Mouse (Mus musculus): ENCODE data around the gene Faap20. TPM values are rescaled to one million over a fixed set of nuclear protein-coding genes. Genes with fewer than 3 reads are reported as not detected.

Faap20 gene
- polyA plus RNA-seq, 1 experiment, result 40.4 TPM

DNA sequence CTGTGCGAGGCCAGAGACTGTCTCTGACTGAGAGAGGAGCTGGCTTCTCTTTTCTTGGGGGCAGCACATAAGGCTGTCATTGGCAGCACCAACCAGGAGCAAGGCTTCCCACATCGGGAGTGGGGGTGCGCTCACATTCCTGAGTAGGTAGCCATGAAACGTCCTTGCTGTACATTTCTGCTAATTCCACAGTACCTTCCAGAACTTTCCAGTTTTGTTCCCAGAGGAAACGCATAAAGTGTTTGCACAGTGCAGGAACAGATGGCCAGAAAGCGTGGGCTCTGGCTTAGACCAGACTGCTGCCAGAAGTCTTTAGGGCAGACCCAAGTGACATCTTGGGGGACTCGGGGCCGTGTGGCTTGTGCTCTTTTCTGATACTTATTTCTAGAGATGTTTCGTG, 34.0 kb downstream of the Faap20 start:
- no peak for TF ChIP-seq POLR2A (IDR thresholded peaks at IDR 0.05; ENCODE audit: insufficient read length, low read depth)
- no peak for TF ChIP-seq REST (IDR thresholded peaks at IDR 0.05; ENCODE audit: insufficient read depth, insufficient read length)
- no peak for TF ChIP-seq POLR2AphosphoS2 (IDR thresholded peaks at IDR 0.05; ENCODE audit: insufficient read length, low read depth)
- TF ChIP-seq E2F4 (IDR thresholded peaks at IDR 0.05; ENCODE audit: insufficient read depth), result no peak
- no peak for TF ChIP-seq MYOD1 (IDR thresholded peaks at IDR 0.05; ENCODE audit: control insufficient read depth in 1 of 3, insufficient read length in 2 of 3, low read depth in 2 of 3)
- no peak for TF ChIP-seq USF1 (IDR thresholded peaks at IDR 0.05; ENCODE audit: low read depth)
- no peak for TF ChIP-seq MAX (IDR thresholded peaks at IDR 0.05; ENCODE audit: low read depth)
- TF ChIP-seq MYOG (IDR thresholded peaks at IDR 0.05; ENCODE audit: control insufficient read depth in 1 of 3, insufficient read depth in 1 of 3, insufficient read length in 2 of 3, low read depth in 2 of 3), result no peak
- TF ChIP-seq TCF3 (IDR thresholded peaks at IDR 0.05; ENCODE audit: insufficient read length, low read depth), result no peak
- TF ChIP-seq SRF (IDR thresholded peaks at IDR 0.05; ENCODE audit: control insufficient read depth, insufficient read length, low read depth), result no peak
- no peak for TF ChIP-seq CEBPB (IDR thresholded peaks at IDR 0.05; ENCODE audit: insufficient read depth, poor library complexity, severe bottlenecking)
- TF ChIP-seq TCF12 (IDR thresholded peaks at IDR 0.05; ENCODE audit: insufficient read depth, poor library complexity, severe bottlenecking), result no peak
- H3K36me3 ChIP-seq (ENCODE audit: control insufficient read depth, insufficient read depth), result no peaks in the 10 kb centered on the region
- H3K79me2 ChIP-seq (ENCODE audit: control insufficient read depth, insufficient read depth), result no peaks in the 10 kb centered on the region
- peak overlapping the region; percentile 83 for H3K4me2 ChIP-seq (ENCODE audit: low read depth)
- no peaks in the 10 kb centered on the region for H3K27me3 ChIP-seq (ENCODE audit: control insufficient read depth, insufficient read depth, insufficient read length)
- no peak overlapping the region for H3ac ChIP-seq (ENCODE audit: control insufficient read depth, insufficient read length)
- H3K4me3 ChIP-seq, result no peak overlapping the region

DNA sequence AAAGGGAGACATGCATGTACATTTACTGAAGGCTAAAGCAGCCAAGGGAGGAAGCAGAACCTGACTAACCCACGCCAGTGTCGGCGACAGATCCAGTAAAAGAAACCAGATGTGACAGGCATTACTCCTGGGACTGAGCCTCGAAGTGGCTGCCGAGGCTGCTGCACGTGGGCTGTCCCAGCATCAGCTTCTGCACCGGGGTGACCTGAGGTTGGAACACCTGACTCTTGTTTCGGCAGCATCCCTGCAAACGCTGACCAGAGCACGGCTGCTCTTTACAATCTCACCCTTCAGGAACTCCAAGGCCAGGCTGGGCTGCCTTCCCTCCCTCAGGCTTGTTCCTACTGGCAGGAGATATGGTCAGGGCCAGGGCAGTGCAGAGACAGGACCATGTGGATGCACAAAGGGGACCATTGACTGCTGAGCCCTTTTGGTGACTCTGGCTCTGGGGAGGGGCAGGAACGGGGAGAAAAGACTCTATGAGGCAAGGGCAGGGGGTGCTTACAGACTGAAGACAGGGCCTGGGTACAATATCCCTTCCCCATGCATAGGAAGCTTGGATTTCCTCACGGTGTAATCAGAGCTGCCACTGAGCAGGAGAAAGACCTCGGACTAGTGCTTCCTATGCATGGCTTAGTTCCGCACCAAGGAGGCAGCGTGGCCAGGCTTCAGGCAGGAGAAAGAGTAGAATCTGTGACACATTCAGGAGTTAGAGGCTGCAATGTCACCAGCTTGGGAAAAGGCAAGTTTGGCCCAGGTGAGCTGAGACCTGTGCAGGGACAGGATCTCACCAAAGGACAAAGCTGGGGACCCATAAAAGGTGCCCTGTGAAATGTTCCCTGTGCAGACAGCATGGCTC, 35.1 kb downstream of the Faap20 start:
- Histone ChIP-seq H3K4me2 (ENCODE audit: low read depth) (no peak overlapping the region), H3K27me3 (ENCODE audit: control insufficient read depth, insufficient read depth, insufficient read length) (no peaks in the 10 kb centered on the region), H3K36me3 (ENCODE audit: control insufficient read depth, insufficient read depth) (no peaks in the 10 kb centered on the region), H3K4me3 (no peak overlapping the region), H3ac (ENCODE audit: control insufficient read depth, insufficient read length) (no peak overlapping the region), H3K79me2 (ENCODE audit: control insufficient read depth, insufficient read depth) (no peaks in the 10 kb centered on the region)
- TF ChIP-seq CEBPB (IDR thresholded peaks at IDR 0.05; ENCODE audit: insufficient read depth, poor library complexity, severe bottlenecking), result no peak

DNA sequence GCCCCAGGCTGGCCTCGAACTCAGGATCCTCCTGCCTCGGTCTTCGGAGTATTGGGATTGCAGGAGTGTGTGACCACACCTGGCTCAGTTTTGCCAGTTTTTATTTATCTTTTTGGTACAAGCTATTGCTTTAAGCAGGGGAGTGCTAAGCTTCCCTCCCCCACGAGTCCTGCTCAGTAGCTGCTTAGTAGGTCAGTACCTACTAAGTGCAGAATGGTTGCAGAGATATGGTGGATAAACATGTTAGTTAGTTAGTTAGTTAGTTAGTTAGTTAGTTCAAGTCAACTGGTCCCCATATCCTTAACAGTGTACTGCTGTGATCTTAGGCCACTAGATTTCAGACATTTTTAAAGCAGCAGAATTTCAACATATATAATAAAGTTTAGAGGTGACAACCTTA, 36.5 kb downstream of the Faap20 start:
- no peak for TF ChIP-seq SRF (IDR thresholded peaks at IDR 0.05; ENCODE audit: control insufficient read depth, insufficient read length, low read depth)

DNA sequence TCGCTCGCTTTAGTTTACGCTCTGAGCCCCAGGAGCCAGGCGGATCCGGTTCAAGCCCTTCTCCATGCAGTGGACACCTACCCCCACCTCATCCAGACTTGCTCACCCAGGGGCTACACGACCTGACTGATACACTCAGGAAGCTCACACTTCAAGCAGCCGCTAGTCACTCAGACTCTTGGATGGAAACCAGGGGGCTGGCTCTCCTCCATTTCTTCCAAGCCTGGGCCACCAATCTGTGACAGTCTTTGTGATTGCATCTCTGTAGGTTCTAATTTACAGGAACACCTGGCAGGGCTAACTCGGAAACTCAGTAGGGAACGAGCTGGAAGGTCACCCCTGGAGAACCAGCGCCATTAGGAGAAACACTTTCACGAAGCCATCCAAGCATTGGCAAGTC, 38.1 kb downstream of the Faap20 start:
- H3K27me3 ChIP-seq (ENCODE audit: control insufficient read depth, insufficient read depth, insufficient read length), result no peaks in the 10 kb centered on the region
- no peak overlapping the region for H3K4me2 ChIP-seq (ENCODE audit: low read depth)
- no peak for TF ChIP-seq MYOG (IDR thresholded peaks at IDR 0.05; ENCODE audit: control insufficient read depth in 1 of 3, insufficient read depth in 1 of 3, insufficient read length in 2 of 3, low read depth in 2 of 3)
- TF ChIP-seq POLR2A (IDR thresholded peaks at IDR 0.05; ENCODE audit: insufficient read length, low read depth), result no peak
- no peak for TF ChIP-seq TCF3 (IDR thresholded peaks at IDR 0.05; ENCODE audit: insufficient read length, low read depth)
- TF ChIP-seq CEBPB (IDR thresholded peaks at IDR 0.05; ENCODE audit: insufficient read depth, poor library complexity, severe bottlenecking), result no peak
- TF ChIP-seq USF1 (IDR thresholded peaks at IDR 0.05; ENCODE audit: low read depth), result no peak
- no peak for TF ChIP-seq SRF (IDR thresholded peaks at IDR 0.05; ENCODE audit: control insufficient read depth, insufficient read length, low read depth)
- TF ChIP-seq E2F4 (IDR thresholded peaks at IDR 0.05; ENCODE audit: insufficient read depth), result no peak
- TF ChIP-seq TCF12 (IDR thresholded peaks at IDR 0.05; ENCODE audit: insufficient read depth, poor library complexity, severe bottlenecking), result no peak
- no peak for TF ChIP-seq MYOD1 (IDR thresholded peaks at IDR 0.05; ENCODE audit: control insufficient read depth in 1 of 3, insufficient read length in 2 of 3, low read depth in 2 of 3)
- TF ChIP-seq REST (IDR thresholded peaks at IDR 0.05; ENCODE audit: insufficient read depth, insufficient read length), result no peak
- no peak for TF ChIP-seq MAX (IDR thresholded peaks at IDR 0.05; ENCODE audit: low read depth)
- no peak for TF ChIP-seq POLR2AphosphoS2 (IDR thresholded peaks at IDR 0.05; ENCODE audit: insufficient read length, low read depth)
- H3K36me3 ChIP-seq (ENCODE audit: control insufficient read depth, insufficient read depth), result no peaks in the 10 kb centered on the region
- no peak overlapping the region for H3K4me3 ChIP-seq
- no peak overlapping the region for H3ac ChIP-seq (ENCODE audit: control insufficient read depth, insufficient read length)
- no peaks in the 10 kb centered on the region for H3K79me2 ChIP-seq (ENCODE audit: control insufficient read depth, insufficient read depth)

More for the DNA sequence above, 36.5 kb downstream of the Faap20 start:
- Histone ChIP-seq H3K4me2 (ENCODE audit: low read depth) (no peak overlapping the region), H3K27me3 (ENCODE audit: control insufficient read depth, insufficient read depth, insufficient read length) (no peaks in the 10 kb centered on the region), H3K79me2 (ENCODE audit: control insufficient read depth, insufficient read depth) (no peaks in the 10 kb centered on the region), H3K4me3 (no peak overlapping the region), H3ac (ENCODE audit: control insufficient read depth, insufficient read length) (no peak overlapping the region), H3K36me3 (ENCODE audit: control insufficient read depth, insufficient read depth) (no peaks in the 10 kb centered on the region)

DNA sequence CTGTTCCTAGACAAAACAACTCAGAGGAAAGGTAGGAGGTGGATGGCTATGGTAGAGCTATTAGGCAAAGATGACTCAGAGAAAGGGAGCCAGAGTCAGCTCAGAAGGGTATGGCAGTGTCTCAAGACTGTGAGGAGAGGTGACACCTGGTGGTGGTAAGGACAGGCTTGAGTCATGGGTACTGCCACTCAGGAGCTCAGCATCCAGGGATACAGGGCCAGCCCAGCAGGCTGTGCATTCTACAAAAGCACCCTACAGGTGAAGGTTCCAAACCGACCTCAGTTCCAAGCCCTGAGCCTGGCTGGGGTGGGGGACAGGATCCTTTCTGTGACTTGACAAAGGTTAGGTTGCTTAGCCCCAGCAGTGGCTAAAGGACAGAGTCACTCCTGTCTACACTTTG, 39.0 kb downstream of the Faap20 start:
- no peaks in the 10 kb centered on the region for H3K79me2 ChIP-seq (ENCODE audit: control insufficient read depth, insufficient read depth)
- no peak overlapping the region for H3ac ChIP-seq (ENCODE audit: control insufficient read depth, insufficient read length)
- no peak overlapping the region for H3K4me2 ChIP-seq (ENCODE audit: low read depth)
- no peaks in the 10 kb centered on the region for H3K27me3 ChIP-seq (ENCODE audit: control insufficient read depth, insufficient read depth, insufficient read length)
- no peaks in the 10 kb centered on the region for H3K36me3 ChIP-seq (ENCODE audit: control insufficient read depth, insufficient read depth)
- H3K4me3 ChIP-seq, result no peak overlapping the region
- no peak for TF ChIP-seq E2F4 (IDR thresholded peaks at IDR 0.05; ENCODE audit: insufficient read depth)
- TF ChIP-seq CEBPB (IDR thresholded peaks at IDR 0.05; ENCODE audit: insufficient read depth, poor library complexity, severe bottlenecking), result no peak
- TF ChIP-seq SRF (IDR thresholded peaks at IDR 0.05; ENCODE audit: control insufficient read depth, insufficient read length, low read depth), result no peak
- no peak for TF ChIP-seq USF1 (IDR thresholded peaks at IDR 0.05; ENCODE audit: low read depth)
- TF ChIP-seq MAX (IDR thresholded peaks at IDR 0.05; ENCODE audit: low read depth), result no peak
- TF ChIP-seq POLR2AphosphoS2 (IDR thresholded peaks at IDR 0.05; ENCODE audit: insufficient read length, low read depth), result no peak
- no peak for TF ChIP-seq MYOG (IDR thresholded peaks at IDR 0.05; ENCODE audit: control insufficient read depth in 1 of 3, insufficient read depth in 1 of 3, insufficient read length in 2 of 3, low read depth in 2 of 3)
- no peak for TF ChIP-seq REST (IDR thresholded peaks at IDR 0.05; ENCODE audit: insufficient read depth, insufficient read length)
- no peak for TF ChIP-seq POLR2A (IDR thresholded peaks at IDR 0.05; ENCODE audit: insufficient read length, low read depth)
- no peak for TF ChIP-seq MYOD1 (IDR thresholded peaks at IDR 0.05; ENCODE audit: control insufficient read depth in 1 of 3, insufficient read length in 2 of 3, low read depth in 2 of 3)
- TF ChIP-seq TCF3 (IDR thresholded peaks at IDR 0.05; ENCODE audit: insufficient read length, low read depth), result no peak
- no peak for TF ChIP-seq TCF12 (IDR thresholded peaks at IDR 0.05; ENCODE audit: insufficient read depth, poor library complexity, severe bottlenecking)

Data from myocyte (in vitro differentiated cells).